In the genomic region with DNA sequence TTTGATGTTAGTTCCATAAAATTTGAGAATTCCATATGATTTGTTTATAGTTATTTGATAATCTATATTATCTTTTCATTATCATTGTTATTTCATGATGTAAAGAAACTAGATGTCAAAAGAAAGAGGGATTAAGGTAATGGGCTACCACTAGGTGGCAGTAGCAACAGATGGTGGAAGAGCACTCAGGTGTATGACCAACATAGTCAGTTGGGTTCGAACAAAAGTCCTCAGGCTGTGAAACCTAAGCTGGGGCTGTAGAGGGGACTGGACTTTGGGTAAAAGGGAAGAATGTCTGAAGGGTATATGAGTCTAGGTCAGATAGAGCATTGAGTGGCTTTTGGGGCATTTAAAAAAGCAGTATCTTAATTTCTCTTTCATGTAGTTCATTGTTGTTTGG, we compare ENCODE assay signal across 9 mouse cellular contexts.
DNase-seq lines count a peak whose midpoint lies in the region; ATAC-seq and TF ChIP-seq lines count a peak whose summit lies in the region.
"Had no signal": no experiment of that assay in that cellular context is flagged by ENCODE, and none has a peak within 500 bp of the region (broad histone marks: within the 10 kb centered on the region; RNA-seq: fewer than 3 reads in every experiment).

No protein-coding gene starts in this region.

- TF ChIP-seq CTCF in kidney, postnatal 0 days (IDR thresholded peaks at IDR 0.05; ENCODE audit: low read depth): peak; percentile 88
- 0 out of 2 replicates have a peak, but pooled peaks have one; percentile 10 for TF ChIP-seq CTCF in small intestine, adult 2 months (IDR thresholded peaks at IDR 0.05; ENCODE audit: extremely low read depth, insufficient read length, insufficient replicate concordance, low read depth, low read length)

- H3K9ac ChIP-seq in kidney, postnatal 0 days (ENCODE audit: low read depth, low read length): no peak overlapping the region
- H3K9ac ChIP-seq: heart, embryonic 13.5 days had no signal

- no peak overlapping the region for H3K27ac ChIP-seq in kidney, postnatal 0 days
- H3K27ac ChIP-seq in small intestine, adult 2 months (ENCODE audit: insufficient read depth, low read depth, low read length): no peak overlapping the region
- H3K27ac ChIP-seq: heart, embryonic 13.5 days had no signal

- WGBS in kidney, postnatal 0 days: 19% methylated on average over 1 of the region's 1 CpGs
- WGBS in small intestine, adult 2 months: 8% methylated on average over 1 of the region's 1 CpGs

- no peak overlapping the region for H3K4me2 ChIP-seq in kidney, postnatal 0 days (ENCODE audit: low read length)
- H3K4me2 ChIP-seq: heart, embryonic 13.5 days had no signal

- DNase-seq in CD4-positive, CD25-positive, alpha-beta regulatory T cell, adult 2 months (ENCODE audit: low read depth, low spot score): peak; percentile 35
- DNase-seq in kidney, postnatal 0 days (ENCODE audit: low spot score): peak; percentile 62
- no peak for DNase-seq in kidney, adult 18-20 months
- DNase-seq in urinary bladder, postnatal 25 days (ENCODE audit: low spot score): peak; percentile 46
- DNase-seq in urinary bladder, postnatal 4 days (ENCODE audit: low spot score in 2 of 2): no peak
- DNase-seq in kidney, postnatal 14 days: peak; percentile 28

- no peaks in the 10 kb centered on the region for H3K27me3 ChIP-seq in kidney, postnatal 0 days (ENCODE audit: insufficient read depth, low read length)
- H3K27me3 ChIP-seq in small intestine, adult 2 months (ENCODE audit: control insufficient read depth, insufficient read depth, low read length): no peaks in the 10 kb centered on the region
- H3K27me3 ChIP-seq: heart, embryonic 13.5 days had no signal

- no peaks in the 10 kb centered on the region for H3K36me3 ChIP-seq in kidney, postnatal 0 days (ENCODE audit: insufficient read depth, low read length)
- no peaks in the 10 kb centered on the region for H3K36me3 ChIP-seq in small intestine, adult 2 months (ENCODE audit: control insufficient read depth, insufficient read depth, low read length)
- H3K36me3 ChIP-seq: heart, embryonic 13.5 days had no signal

- H3K4me1 ChIP-seq in kidney, postnatal 0 days (replicated peaks; ENCODE audit: insufficient read depth, low read length): no peaks in the 10 kb centered on the region
- no peaks in the 10 kb centered on the region for H3K4me1 ChIP-seq in small intestine, adult 2 months (ENCODE audit: control insufficient read depth, insufficient read depth, insufficient read length, low read length)
- H3K4me1 ChIP-seq: heart, embryonic 13.5 days had no signal

- H3K9me3 ChIP-seq in kidney, postnatal 0 days (replicated peaks; ENCODE audit: low read length): no peaks in the 10 kb centered on the region
- H3K9me3 ChIP-seq: heart, embryonic 13.5 days had no signal

- TF ChIP-seq POLR2A in small intestine, adult 2 months (IDR thresholded peaks at IDR 0.05; ENCODE audit: low read depth, low read length): no peak

- ATAC-seq in CD4-positive, CD25-positive, alpha-beta regulatory T cell, adult 4 months: no peak
- no peak for ATAC-seq in kidney, postnatal 0 days (replicated peaks; ENCODE audit: low FRiP score, low read depth)

- no peak overlapping the region for H3K4me3 ChIP-seq in kidney, postnatal 0 days (replicated peaks; ENCODE audit: low read depth, low read length)
- H3K4me3 ChIP-seq in small intestine, adult 2 months (ENCODE audit: low read depth, low read length): no peak overlapping the region
- H3K4me3 ChIP-seq: heart, embryonic 13.5 days had no signal

Comparison
In these comparisons a context has a peak if more than half of its experiments do, and no peak if none do; other contexts are left out.
1. DNase-seq: peak in CD4-positive, CD25-positive, alpha-beta regulatory T cell, adult 2 months (single experiment), kidney, postnatal 0 days (single experiment), urinary bladder, postnatal 25 days (single experiment) and kidney, postnatal 14 days (single experiment); none in kidney, adult 18-20 months (single experiment) and urinary bladder, postnatal 4 days (0 of 2).